Mouse (Mus musculus): ENCODE measurements around the gene Oprl1. TPM values are rescaled to one million over a fixed set of nuclear protein-coding genes. Genes with fewer than 3 reads are reported as not detected.
A peak's percentile ranks its signal among the peaks of the same experiment; 100 is the strongest.

The Oprl1 gene
- polyA plus RNA-seq, 1 experiment from 2014 or later, result 12.8 TPM

GRCm38 (mm10) chr2:181694581-181694980 is 20.2 kb upstream of the Oprl1 start:
- no peak overlapping the region for H3K9ac ChIP-seq (ENCODE audit: low read length)
- no peaks in the 10 kb centered on the region; the same call in 1 of the 2 replicates for H3K4me1 ChIP-seq (replicated peaks; ENCODE audit: control insufficient read depth, insufficient read depth, low read length)
- H3K9me3 ChIP-seq (ENCODE audit: control insufficient read depth, low read length), result no peaks in the 10 kb centered on the region
- no peaks in the 10 kb centered on the region; the same call in 1 of the 2 replicates for H3K36me3 ChIP-seq (ENCODE audit: control insufficient read depth, insufficient read depth, low read length)
- 89% methylated on average over 3 of the region's 3 CpGs for WGBS
- H3K4me3 ChIP-seq (ENCODE audit: low read depth, low read length), result no peak overlapping the region
- no peak overlapping the region for H3K27ac ChIP-seq (ENCODE audit: low read depth, low read length)
- H3K27me3 ChIP-seq (ENCODE audit: control insufficient read depth, insufficient read depth, low read length), result no peaks in the 10 kb centered on the region
- no peak for ATAC-seq (replicated peaks; ENCODE audit: low FRiP score)
- H3K4me2 ChIP-seq (ENCODE audit: low read depth, low read length, severe bottlenecking), result peak overlapping the region; percentile 75; the same call in 1 of the 2 replicates
- DNase-seq (ENCODE audit: low spot score), result no peak

- ATAC-seq (replicated peaks; ENCODE audit: low FRiP score), result no peak
- H3K4me1 ChIP-seq (replicated peaks; ENCODE audit: control insufficient read depth, insufficient read depth, low read length), result no peaks in the 10 kb centered on the region; the same call in 1 of the 2 replicates
- H3K36me3 ChIP-seq (ENCODE audit: control insufficient read depth, insufficient read depth, low read length), result no peaks in the 10 kb centered on the region
- H3K27me3 ChIP-seq (ENCODE audit: control insufficient read depth, insufficient read depth, low read length), result no peaks in the 10 kb centered on the region
- no peak overlapping the region for H3K4me3 ChIP-seq (ENCODE audit: low read depth, low read length)
- DNase-seq (ENCODE audit: low spot score), result peak; percentile 36
- no peak overlapping the region for H3K27ac ChIP-seq (ENCODE audit: low read depth, low read length)
- 86% methylated on average over 1 of the region's 1 CpGs for WGBS
- no peaks in the 10 kb centered on the region for H3K9me3 ChIP-seq (ENCODE audit: control insufficient read depth, low read length)
- H3K4me2 ChIP-seq (ENCODE audit: low read depth, low read length, severe bottlenecking), result no peak overlapping the region
- H3K9ac ChIP-seq (ENCODE audit: low read length), result no peak overlapping the region
Measured at GRCm38 (mm10) chr2:181695776-181696175, 19.0 kb upstream of the Oprl1 start.

DNA sequence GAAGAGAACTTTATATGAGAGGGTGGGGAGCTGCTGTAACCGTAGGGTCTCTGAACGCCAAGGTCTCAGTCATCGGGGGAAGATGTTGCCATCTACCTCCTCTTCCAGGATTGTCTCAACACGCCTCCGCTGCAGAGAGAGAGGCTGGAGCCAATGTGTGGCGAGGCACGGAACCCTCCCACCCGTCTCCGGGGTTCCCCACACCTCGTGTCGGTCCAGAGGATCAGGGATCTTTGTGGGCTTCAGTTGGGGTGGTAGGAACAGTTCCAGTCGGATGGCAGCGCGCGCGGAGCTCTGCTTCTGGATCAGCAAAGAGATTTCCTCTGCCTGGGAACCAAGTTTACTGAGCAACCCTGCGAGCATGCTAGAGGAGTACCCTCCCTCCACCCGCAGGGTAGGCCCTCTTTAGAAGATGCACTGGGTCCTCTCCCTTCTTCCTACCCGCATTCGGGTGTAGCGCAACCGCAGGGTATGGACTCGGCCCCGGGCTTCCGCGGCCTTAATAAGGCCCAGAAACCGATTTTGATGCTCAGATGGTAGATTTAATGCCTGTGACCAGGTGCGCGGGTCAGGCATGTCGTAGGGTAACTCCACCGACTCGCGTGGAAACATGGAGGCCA is 17.9 kb upstream of the Oprl1 start:
- Histone ChIP-seq H3K36me3 (ENCODE audit: control insufficient read depth, insufficient read depth, low read length) (no peaks in the 10 kb centered on the region), H3K9me3 (ENCODE audit: control insufficient read depth, low read length) (no peaks in the 10 kb centered on the region), H3K4me2 (ENCODE audit: low read depth, low read length, severe bottlenecking) (no peak overlapping the region), H3K27me3 (ENCODE audit: control insufficient read depth, insufficient read depth, low read length) (no peaks in the 10 kb centered on the region), H3K27ac (ENCODE audit: low read depth, low read length) (no peak overlapping the region), H3K4me3 (ENCODE audit: low read depth, low read length) (no peak overlapping the region), H3K4me1 (replicated peaks; ENCODE audit: control insufficient read depth, insufficient read depth, low read length) (no peaks in the 10 kb centered on the region; the same call in 1 of the 2 replicates), H3K9ac (ENCODE audit: low read length) (no peak overlapping the region)
- ATAC-seq (replicated peaks; ENCODE audit: low FRiP score), result no peak
- peak; percentile 50 for DNase-seq (ENCODE audit: low spot score)
- WGBS, result 78% methylated on average over 33 of the region's 33 CpGs

GRCm38 (mm10) chr2:181698241-181698640 is 16.6 kb upstream of the Oprl1 start, which contains the start of gene Lkaaear1:
TSS of gene Lkaaear1 (minus strand) at chr2:181698442.
- whole genome bisulfite sequencing, result 44% methylated on average over 5 of the region's 5 CpGs
- ATAC-seq (replicated peaks; ENCODE audit: low FRiP score), result no peak
- Histone ChIP-seq H3K4me3 (ENCODE audit: low read depth, low read length) (no peak within 1 kb of the TSS), H3K4me2 (ENCODE audit: low read depth, low read length, severe bottlenecking) (no peak within 1 kb of the TSS), H3K9ac (ENCODE audit: low read length) (no peak within 1 kb of the TSS), H3K27ac (ENCODE audit: low read depth, low read length) (no peak within 1 kb of the TSS), H3K27me3 (ENCODE audit: control insufficient read depth, insufficient read depth, low read length) (no peaks in the 10 kb centered on the region), H3K36me3 (ENCODE audit: control insufficient read depth, insufficient read depth, low read length) (no peaks in the 10 kb centered on the region), H3K4me1 (replicated peaks; ENCODE audit: control insufficient read depth, insufficient read depth, low read length) (no peaks in the 10 kb centered on the region; the same call in 1 of the 2 replicates), H3K9me3 (ENCODE audit: control insufficient read depth, low read length) (no peaks in the 10 kb centered on the region)
- DNase-seq (ENCODE audit: low spot score), result peak; percentile 45

DNA sequence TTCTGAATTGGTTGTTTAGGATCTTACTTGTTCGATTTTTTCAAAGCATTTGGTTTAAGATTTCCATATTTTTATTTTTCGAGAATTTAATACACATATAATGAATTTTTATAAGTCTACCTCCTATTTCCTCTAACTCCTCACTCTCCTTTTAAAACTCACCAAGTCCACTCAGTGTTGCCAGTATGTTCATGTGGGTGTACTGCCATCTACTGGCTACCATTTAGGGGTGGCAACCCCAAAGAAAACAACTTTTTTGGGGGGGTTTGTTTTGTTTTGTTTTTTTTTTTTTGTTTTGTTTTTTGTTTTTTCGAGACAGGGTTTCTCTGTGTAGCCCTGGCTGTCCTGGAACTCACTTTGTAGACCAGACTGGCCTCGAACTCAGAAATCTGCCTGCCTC is 8.1 kb upstream of the Oprl1 start:
- WGBS, result 31% methylated on average over 4 of the region's 4 CpGs
- H3K4me3 ChIP-seq (ENCODE audit: low read depth, low read length), result no peak overlapping the region
- H3K36me3 ChIP-seq (ENCODE audit: control insufficient read depth, insufficient read depth, low read length), result no peaks in the 10 kb centered on the region
- no peak overlapping the region for H3K27ac ChIP-seq (ENCODE audit: low read depth, low read length)
- H3K27me3 ChIP-seq (ENCODE audit: control insufficient read depth, insufficient read depth, low read length), result no peaks in the 10 kb centered on the region
- DNase-seq (ENCODE audit: low spot score), result no peak
- no peaks in the 10 kb centered on the region for H3K4me1 ChIP-seq (replicated peaks; ENCODE audit: control insufficient read depth, insufficient read depth, low read length)
- ATAC-seq (replicated peaks; ENCODE audit: low FRiP score), result no peak
- no peak overlapping the region for H3K9ac ChIP-seq (ENCODE audit: low read length)
- H3K4me2 ChIP-seq (ENCODE audit: low read depth, low read length, severe bottlenecking), result no peak overlapping the region
- no peaks in the 10 kb centered on the region for H3K9me3 ChIP-seq (ENCODE audit: control insufficient read depth, low read length)

GRCm38 (mm10) chr2:181713749-181714148 is 1.1 kb upstream of the Oprl1 start:
- no peak overlapping the region for H3K9ac ChIP-seq (ENCODE audit: low read length)
- ATAC-seq (replicated peaks; ENCODE audit: low FRiP score), result peak; percentile 45
- no peak for DNase-seq (ENCODE audit: low spot score)
- H3K27ac ChIP-seq (ENCODE audit: low read depth, low read length), result peak overlapping the region; percentile 1; the same call in 1 of the 2 replicates
- peaks cover 4% of the 10 kb centered on the region; the same call in 1 of the 2 replicates for H3K4me1 ChIP-seq (replicated peaks; ENCODE audit: control insufficient read depth, insufficient read depth, low read length)
- no peaks in the 10 kb centered on the region for H3K9me3 ChIP-seq (ENCODE audit: control insufficient read depth, low read length)
- no peak overlapping the region for H3K4me3 ChIP-seq (ENCODE audit: low read depth, low read length)
- H3K4me2 ChIP-seq (ENCODE audit: low read depth, low read length, severe bottlenecking), result no peak overlapping the region
- WGBS, result 79% methylated on average over 1 of the region's 1 CpGs
- no peaks in the 10 kb centered on the region for H3K27me3 ChIP-seq (ENCODE audit: control insufficient read depth, insufficient read depth, low read length)
- no peaks in the 10 kb centered on the region for H3K36me3 ChIP-seq (ENCODE audit: control insufficient read depth, insufficient read depth, low read length)

DNA sequence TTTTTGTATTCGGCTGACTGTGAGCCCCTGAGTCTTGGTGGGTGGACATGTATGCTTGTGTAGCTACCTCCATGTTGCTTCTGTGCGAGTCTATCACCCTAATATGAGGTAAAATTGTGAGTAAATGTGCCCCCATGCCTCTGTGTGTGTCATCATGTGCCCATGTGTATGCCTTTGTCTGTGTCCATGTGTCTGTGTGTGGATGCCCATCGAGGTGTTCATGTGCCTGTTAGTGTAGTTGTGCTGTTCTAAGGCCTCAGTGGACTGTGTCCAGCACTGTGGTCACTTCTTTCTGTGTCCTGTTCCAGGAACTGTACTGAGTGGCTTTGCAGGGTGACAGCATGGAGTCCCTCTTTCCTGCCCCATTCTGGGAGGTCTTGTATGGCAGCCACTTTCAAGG is 566 bp downstream of the Oprl1 start:
- Histone ChIP-seq H3K4me1 (replicated peaks; ENCODE audit: control insufficient read depth, insufficient read depth, low read length) (peaks cover 4% of the 10 kb centered on the region; the same call in 1 of the 2 replicates), H3K4me2 (ENCODE audit: low read depth, low read length, severe bottlenecking) (peak overlapping the region; percentile 44), H3K36me3 (ENCODE audit: control insufficient read depth, insufficient read depth, low read length) (no peaks in the 10 kb centered on the region), H3K9me3 (ENCODE audit: control insufficient read depth, low read length) (no peaks in the 10 kb centered on the region), H3K27me3 (ENCODE audit: control insufficient read depth, insufficient read depth, low read length) (no peaks in the 10 kb centered on the region), H3K27ac (ENCODE audit: low read depth, low read length) (peak overlapping the region; percentile 19; the same call in 1 of the 2 replicates), H3K9ac (ENCODE audit: low read length) (peak overlapping the region; percentile 59), H3K4me3 (ENCODE audit: low read depth, low read length) (peak overlapping the region; percentile 27)
- DNase-seq (ENCODE audit: low spot score), result no peak
- WGBS, result 56% methylated on average over 3 of the region's 3 CpGs
- peak; percentile 57 for ATAC-seq (replicated peaks; ENCODE audit: low FRiP score)

DNA sequence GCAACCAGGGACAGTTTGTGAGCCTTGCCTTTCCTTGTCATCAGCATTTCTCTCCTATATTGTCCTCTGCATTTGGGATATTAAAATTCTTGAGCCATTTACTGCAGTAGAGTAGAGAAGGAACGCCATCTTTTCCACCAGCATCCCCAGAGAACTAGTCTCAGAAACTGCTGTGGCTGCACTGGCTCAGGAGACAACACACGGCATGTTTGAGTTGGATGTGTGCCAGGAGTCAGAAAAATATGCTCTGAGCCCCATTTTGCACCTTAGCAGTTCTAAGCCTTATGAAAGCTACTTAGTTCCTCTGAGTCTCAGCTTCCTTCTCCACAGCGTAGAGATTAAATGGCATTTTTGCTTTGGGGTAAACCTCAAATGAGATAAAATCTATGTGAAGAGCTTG is 2.2 kb downstream of the Oprl1 start:
- 86% methylated on average over 3 of the region's 3 CpGs for WGBS
- H3K36me3 ChIP-seq (ENCODE audit: control insufficient read depth, insufficient read depth, low read length), result no peaks in the 10 kb centered on the region
- ATAC-seq (replicated peaks; ENCODE audit: low FRiP score) (no peak), DNase-seq (ENCODE audit: low spot score) (no peak)
- no peak overlapping the region for H3K9ac ChIP-seq (ENCODE audit: low read length)
- H3K4me2 ChIP-seq (ENCODE audit: low read depth, low read length, severe bottlenecking), result no peak overlapping the region
- H3K9me3 ChIP-seq (ENCODE audit: control insufficient read depth, low read length), result no peaks in the 10 kb centered on the region
- peaks cover 4% of the 10 kb centered on the region; the same call in 1 of the 2 replicates for H3K4me1 ChIP-seq (replicated peaks; ENCODE audit: control insufficient read depth, insufficient read depth, low read length)
- no peak overlapping the region for H3K4me3 ChIP-seq (ENCODE audit: low read depth, low read length)
- no peak overlapping the region for H3K27ac ChIP-seq (ENCODE audit: low read depth, low read length)
- H3K27me3 ChIP-seq (ENCODE audit: control insufficient read depth, insufficient read depth, low read length), result no peaks in the 10 kb centered on the region

DNA sequence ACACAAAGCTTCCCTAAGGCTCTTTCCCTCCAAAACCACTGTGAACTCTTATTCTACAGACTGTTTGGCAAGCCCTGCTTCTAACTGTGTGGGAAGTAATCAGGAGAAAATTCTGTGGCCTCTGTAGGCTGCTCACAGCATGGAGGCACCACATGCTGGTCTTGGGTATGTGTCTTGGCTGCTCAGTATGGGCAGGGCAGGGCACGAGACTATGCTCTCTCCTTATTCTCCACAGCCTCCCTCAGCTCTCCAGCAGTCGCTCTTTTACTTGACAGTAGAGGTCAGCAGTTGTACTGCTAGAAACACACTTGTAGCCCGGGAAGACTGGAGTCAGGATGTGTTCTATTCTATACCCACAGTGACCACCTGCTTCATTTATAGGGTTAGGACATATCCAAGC is 5.2 kb downstream of the Oprl1 start:
- Histone ChIP-seq H3K4me2 (ENCODE audit: low read depth, low read length, severe bottlenecking) (no peak overlapping the region), H3K4me3 (ENCODE audit: low read depth, low read length) (no peak overlapping the region), H3K36me3 (ENCODE audit: control insufficient read depth, insufficient read depth, low read length) (no peaks in the 10 kb centered on the region), H3K4me1 (replicated peaks; ENCODE audit: control insufficient read depth, insufficient read depth, low read length) (no peaks in the 10 kb centered on the region; the same call in 1 of the 2 replicates), H3K27me3 (ENCODE audit: control insufficient read depth, insufficient read depth, low read length) (no peaks in the 10 kb centered on the region), H3K27ac (ENCODE audit: low read depth, low read length) (no peak overlapping the region), H3K9ac (ENCODE audit: low read length) (no peak overlapping the region), H3K9me3 (ENCODE audit: control insufficient read depth, low read length) (no peaks in the 10 kb centered on the region)
- DNase-seq (ENCODE audit: low spot score), result no peak
- ATAC-seq (replicated peaks; ENCODE audit: low FRiP score), result no peak
- 37% methylated on average over 3 of the region's 3 CpGs for WGBS

Measured in forebrain, embryonic 11.5 days (tissue).